19 mouse cellular contexts compared by ENCODE assay signal in the genomic region with DNA sequence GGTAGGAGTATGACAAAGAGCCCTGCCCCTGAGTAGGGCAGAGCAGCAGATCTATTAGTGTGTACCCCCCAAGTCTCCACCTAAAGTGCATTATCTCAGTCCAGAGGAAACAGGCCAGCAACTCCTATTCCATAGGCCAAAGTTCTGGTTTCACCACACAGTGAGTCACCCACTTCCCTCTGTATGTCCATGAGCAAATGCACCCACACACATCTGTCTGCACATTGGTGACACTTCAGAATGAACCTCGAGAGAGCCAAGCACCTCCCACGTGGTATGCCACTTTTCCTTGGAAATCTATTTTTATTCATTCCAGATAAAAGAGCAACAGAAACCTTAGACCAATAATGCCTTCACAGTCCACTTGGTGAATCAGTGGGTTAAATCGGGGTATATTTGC. TPM values are rescaled to one million over a fixed set of nuclear protein-coding genes. Genes with fewer than 3 reads are reported as not detected.
DNase-seq lines count a peak whose midpoint lies in the region; ATAC-seq and TF ChIP-seq lines count a peak whose summit lies in the region.
"Had no signal": no experiment of that assay in that cellular context is flagged by ENCODE, and none has a peak within 500 bp of the region (broad histone marks: within the 10 kb centered on the region; RNA-seq: fewer than 3 reads in every experiment).

No protein-coding gene starts in this region.

- H3K4me2 ChIP-seq in liver, postnatal 0 days (ENCODE audit: low read depth, low read length) = no peak overlapping the region
- no peak overlapping the region for H3K4me2 ChIP-seq in kidney, embryonic 14.5 days (replicated peaks; ENCODE audit: low read depth, low read length)
- H3K4me2 ChIP-seq in forebrain, embryonic 14.5 days (ENCODE audit: low read length) = no peak overlapping the region
- H3K4me2 ChIP-seq: neural tube, embryonic 15.5 days had no signal

- H3K27me3 ChIP-seq in liver, postnatal 0 days (ENCODE audit: insufficient read depth, low read length) = no peaks in the 10 kb centered on the region
- H3K27me3 ChIP-seq in kidney, embryonic 14.5 days (ENCODE audit: control insufficient read depth, insufficient read depth, low read length) = no peaks in the 10 kb centered on the region
- no peaks in the 10 kb centered on the region for H3K27me3 ChIP-seq in forebrain, embryonic 14.5 days (replicated peaks; ENCODE audit: control insufficient read depth, insufficient read depth, low read length)
- H3K27me3 ChIP-seq: neural tube, embryonic 15.5 days had no signal

- WGBS in liver, postnatal 0 days (ENCODE audit: insufficient replicate concordance) = 41% methylated on average over 3 of the region's 3 CpGs
- 71% methylated on average over 3 of the region's 3 CpGs for WGBS in kidney, embryonic 14.5 days
- WGBS in forebrain, embryonic 14.5 days = 82% methylated on average over 3 of the region's 3 CpGs

- no peaks in the 10 kb centered on the region for H3K9me3 ChIP-seq in liver, postnatal 0 days (ENCODE audit: low read length)
- no peaks in the 10 kb centered on the region for H3K9me3 ChIP-seq in kidney, embryonic 14.5 days (ENCODE audit: control insufficient read depth, low read length)
- H3K9me3 ChIP-seq in forebrain, embryonic 14.5 days (replicated peaks; ENCODE audit: control insufficient read depth, low read length) = no peaks in the 10 kb centered on the region
- H3K9me3 ChIP-seq: embryonic facial prominence, embryonic 10.5 days; heart, embryonic 10.5 days; hindbrain, embryonic 10.5 days; neural tube, embryonic 15.5 days had no signal

- no peaks in the 10 kb centered on the region for H3K36me3 ChIP-seq in liver, postnatal 0 days (replicated peaks; ENCODE audit: insufficient read depth, low read length)
- no peaks in the 10 kb centered on the region for H3K36me3 ChIP-seq in kidney, embryonic 14.5 days (ENCODE audit: control insufficient read depth, insufficient read depth, low read length)
- H3K36me3 ChIP-seq in forebrain, embryonic 14.5 days (ENCODE audit: control insufficient read depth, insufficient read depth, low read length) = no peaks in the 10 kb centered on the region
- H3K36me3 ChIP-seq: embryonic facial prominence, embryonic 10.5 days; heart, embryonic 10.5 days; hindbrain, embryonic 10.5 days; neural tube, embryonic 15.5 days had no signal

- no peak overlapping the region for H3K9ac ChIP-seq in liver, postnatal 0 days (replicated peaks)
- no peak overlapping the region for H3K9ac ChIP-seq in kidney, embryonic 14.5 days (ENCODE audit: low read depth, low read length)
- H3K9ac ChIP-seq in forebrain, embryonic 14.5 days (ENCODE audit: low read length) = no peak overlapping the region
- H3K9ac ChIP-seq: liver, embryonic 14.5 days; neural tube, embryonic 15.5 days had no signal

- no peak for TF ChIP-seq EP300 in liver, postnatal 0 days (IDR thresholded peaks at IDR 0.05; ENCODE audit: low read depth)

- peaks cover 9% of the 10 kb centered on the region; the same call in 1 of the 2 replicates for H3K4me1 ChIP-seq in liver, postnatal 0 days (ENCODE audit: insufficient read depth)
- H3K4me1 ChIP-seq in kidney, embryonic 14.5 days (ENCODE audit: control insufficient read depth, insufficient read depth, low read length) = no peaks in the 10 kb centered on the region
- H3K4me1 ChIP-seq in forebrain, embryonic 14.5 days (ENCODE audit: control insufficient read depth, insufficient read depth, low read length) = no peaks in the 10 kb centered on the region
- H3K4me1 ChIP-seq: neural tube, embryonic 15.5 days had no signal

- peak; percentile 79 for ATAC-seq in liver, postnatal 0 days
- peak; percentile 71 for ATAC-seq in granulocyte monocyte progenitor cell, adult 5-6 weeks (replicated peaks; ENCODE audit: poor library complexity, severe bottlenecking)
- no peak for ATAC-seq in kidney, embryonic 14.5 days (ENCODE audit: low FRiP score, low TSS enrichment)
- ATAC-seq in forebrain, embryonic 14.5 days = no peak

- H3K27ac ChIP-seq in liver, postnatal 0 days (ENCODE audit: low read depth) = no peak overlapping the region; the same call in 1 of the 2 replicates
- no peak overlapping the region for H3K27ac ChIP-seq in kidney, embryonic 14.5 days (ENCODE audit: low read depth, low read length)
- H3K27ac ChIP-seq in forebrain, embryonic 14.5 days (ENCODE audit: low read depth, low read length) = no peak overlapping the region
- H3K27ac ChIP-seq: embryonic facial prominence, embryonic 10.5 days; gastrocnemius, adult 2 months; heart, embryonic 10.5 days; hindbrain, embryonic 10.5 days; liver, embryonic 14.5 days; neural tube, embryonic 15.5 days had no signal

- no peak overlapping the region for H3K4me3 ChIP-seq in liver, postnatal 0 days (ENCODE audit: low read depth, low read length)
- H3K4me3 ChIP-seq in kidney, embryonic 14.5 days (ENCODE audit: low read length) = no peak overlapping the region
- no peak overlapping the region for H3K4me3 ChIP-seq in forebrain, embryonic 14.5 days (ENCODE audit: low read depth, low read length)
- H3K4me3 ChIP-seq: embryonic facial prominence, embryonic 10.5 days; gastrocnemius, adult 2 months; heart, embryonic 10.5 days; hindbrain, embryonic 10.5 days; neural tube, embryonic 15.5 days had no signal

- DNase-seq in adrenal gland, adult 2 months = peak; percentile 35
- no peak for DNase-seq in adrenal gland, postnatal 25 days
- no peak for DNase-seq in liver, postnatal 0 days
- DNase-seq in liver = no peak
- DNase-seq in right cerebral cortex, postnatal 36 days (ENCODE audit: low spot score in 2 of 2) = peak; percentile 42 to 70
- no peak for DNase-seq in forebrain, embryonic 14.5 days (ENCODE audit: low spot score)
- DNase-seq: adrenal gland, postnatal 10 days; cerebellum, postnatal 10 days; gastrocnemius, adult 2 months; kidney, postnatal 4 days; retina, postnatal 1 day; thymus, postnatal 25 days had no signal

- TF ChIP-seq CTCF in liver, postnatal 0 days (IDR thresholded peaks at IDR 0.05; ENCODE audit: low read depth) = no peak

RNA-seq across cellular contexts. Expression of gene Inpp5a, which starts 38.3 kb away (rescaled TPM):
- 100 to 1,000 TPM in 1 of 2 experiments, 10 to 100 TPM in 1; 89.7 to 103 TPM for total RNA-seq in adrenal gland, adult 2 months (2021)
- 41.5 and 46.2 TPM in 2 replicates for polyA plus RNA-seq in adrenal gland, adult 2 months (2012; rRNA removed)
- total RNA-seq in adrenal gland, postnatal 25 days (2021) = 67.4 and 93.7 TPM in 2 replicates
- polyA plus RNA-seq in liver, postnatal 0 days (2015; fragmentation: Nextera tagmentation; extraction: Ambion mirVana) = 6.0 and 6.9 TPM in 2 replicates
- total RNA-seq in granulocyte monocyte progenitor cell, adult 5-6 weeks (2014; fragmentation: Nextera tagmentation) = 7.9 and 10.2 TPM in 2 replicates
- 5.5 and 11.6 TPM in 2 replicates for total RNA-seq in granulocyte monocyte progenitor cell, adult 5-6 weeks (2017)
- polyA plus RNA-seq in kidney, embryonic 14.5 days (2014; fragmentation: Nextera tagmentation; extraction: Ambion mirVana) = 19.6 and 26.1 TPM in 2 replicates
- polyA plus RNA-seq in forebrain, embryonic 14.5 days (2014; fragmentation: Nextera tagmentation; extraction: Ambion mirVana) = 12.4 and 13.0 TPM in 2 replicates

Comparison
In these comparisons a context has a peak if more than half of its experiments do, and no peak if none do; other contexts are left out.
1. DNase-seq: peak in adrenal gland, adult 2 months (single experiment) and right cerebral cortex, postnatal 36 days (2 of 2); none in adrenal gland, postnatal 25 days (single experiment), liver, postnatal 0 days (single experiment), liver (single experiment) and forebrain, embryonic 14.5 days (single experiment).
2. ATAC-seq: peak in liver, postnatal 0 days (single experiment) and granulocyte monocyte progenitor cell, adult 5-6 weeks (single experiment); none in kidney, embryonic 14.5 days (single experiment) and forebrain, embryonic 14.5 days (single experiment).